Mouse (Mus musculus): ENCODE results near the gene Gm11569. TPM values are rescaled to one million over a fixed set of nuclear protein-coding genes. Genes with fewer than 3 reads are reported as not detected.

Gm11569 gene
- polyA plus RNA-seq, 1 experiment from 2014 or later, result not detected

DNA sequence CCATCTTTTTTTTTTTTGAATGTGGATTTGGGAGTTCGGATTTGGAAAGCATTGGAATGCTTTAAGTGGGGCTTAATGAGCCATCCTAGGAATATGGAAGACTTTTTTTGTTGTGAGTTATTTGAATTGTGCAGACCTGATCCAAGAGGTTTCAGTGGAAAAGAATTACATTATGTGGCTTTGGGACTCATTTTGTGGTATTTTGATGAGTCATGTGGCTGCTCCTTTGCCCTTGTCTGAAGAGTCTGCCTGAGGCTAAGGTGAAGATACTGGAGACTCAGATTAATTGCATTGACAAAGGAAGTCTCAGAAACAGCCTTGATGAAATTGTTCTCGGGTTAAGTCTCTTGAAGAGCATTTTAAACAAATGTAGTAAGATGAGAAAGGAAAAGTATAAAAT lies 30.3 kb downstream of the Gm11569 start:
- in situ Hi-C loops (cut with MboI; ENCODE audit: low pct_unique_long_range_greater_than_20kb), result loop anchor here (5.0 to 25.0 kb wide), 3 partner anchors 76 to 281 kb away; partner anchors contain the start of genes Gm14190, Krt23, Krtap1-4 and Krtap1-5
- TF ChIP-seq CTCF (IDR thresholded peaks at IDR 0.05), result no peak
- ChIA-PET POLR2A (no interaction called here), CTCF (no interaction called here)
- DNase-seq (ENCODE audit: low read depth, low spot score) (peak; percentile 68), ATAC-seq (peak; percentile 92)
- no peaks in the 10 kb centered on the region for H3K27me3 ChIP-seq

DNA sequence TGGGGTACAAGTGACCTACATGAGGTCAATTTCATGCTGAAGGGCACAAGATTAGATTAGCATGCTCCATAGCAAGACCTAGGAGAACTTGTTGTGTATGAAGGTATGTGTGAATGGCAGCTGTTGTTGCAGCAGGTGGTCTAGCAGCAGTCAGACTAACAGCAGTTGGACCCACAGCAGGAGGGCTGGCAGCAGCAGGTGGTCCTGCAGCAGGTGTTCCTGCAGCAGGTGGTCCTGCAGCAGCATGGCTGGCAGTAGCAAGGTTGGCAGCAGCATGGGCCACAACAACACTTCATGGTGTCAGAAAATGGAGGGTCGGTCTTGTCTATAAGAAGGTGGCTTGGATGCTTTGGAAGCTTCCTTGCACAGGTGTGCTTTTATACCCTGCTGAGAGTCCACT lies 39.9 kb downstream of the Gm11569 start:
- POLR2A ChIA-PET, result no interaction called here
- TF ChIP-seq CTCF (IDR thresholded peaks at IDR 0.05), result no peak
- DNase-seq (ENCODE audit: low read depth, low spot score), result no peak
- CTCF ChIA-PET, result no interaction called here
- ATAC-seq, result no peak
- in situ Hi-C loops (cut with MboI; ENCODE audit: low pct_unique_long_range_greater_than_20kb), result loop anchor here (25.0 kb wide), 1 partner anchor 272 kb away; the partner anchor contains the start of gene Krt23
- no peaks in the 10 kb centered on the region for H3K27me3 ChIP-seq

Other genes with a start within 250 kb of the Gm11569 start
- gene Krtap3-3, start 248.1 kb downstream of the Gm11569 start, polyA plus RNA-seq (2021), result not detected
- not detected for gene Krtap3-2, start 242.1 kb downstream of the Gm11569 start, polyA plus RNA-seq (2021)
- gene Gm11939, start 239.5 kb downstream of the Gm11569 start, polyA plus RNA-seq (2021), result not detected
- not detected for gene Krtap3-1, start 232.3 kb downstream of the Gm11569 start, polyA plus RNA-seq (2021)
- not detected for gene Krtap1-5, start 217.9 kb downstream of the Gm11569 start, polyA plus RNA-seq (2021)
- gene Krtap1-4, start 215.3 kb downstream of the Gm11569 start, polyA plus RNA-seq (2021), result not detected
- gene Krtap1-3, start 207.6 kb downstream of the Gm11569 start, polyA plus RNA-seq (2021), result not detected
- not detected for gene Krtap9-3, start 200.8 kb downstream of the Gm11569 start, polyA plus RNA-seq (2021)
- not detected for gene Gm11938, start 195.6 kb downstream of the Gm11569 start, polyA plus RNA-seq (2021)
- not detected for gene Gm11937, start 188.7 kb downstream of the Gm11569 start, polyA plus RNA-seq (2021)
- not detected for gene Krtap2-4, start 184.1 kb downstream of the Gm11569 start, polyA plus RNA-seq (2021)
- gene Gm11562, start 178.5 kb downstream of the Gm11569 start, polyA plus RNA-seq (2021), result not detected
- gene Krtap4-1, start 170.7 kb downstream of the Gm11569 start, polyA plus RNA-seq (2021), result not detected
- not detected for gene Krtap4-2, start 163.8 kb downstream of the Gm11569 start, polyA plus RNA-seq (2021)
- gene Krtap4-7, start 154.8 kb downstream of the Gm11569 start, polyA plus RNA-seq (2021), result not detected
- not detected for gene Gm11555, start 148.7 kb downstream of the Gm11569 start, polyA plus RNA-seq (2021)
- gene Gm11563, start 140.0 kb downstream of the Gm11569 start, polyA plus RNA-seq (2021), result not detected
- gene Krtap4-6, start 133.0 kb downstream of the Gm11569 start, polyA plus RNA-seq (2021), result not detected
- not detected for gene Gm14190, start 108.2 kb downstream of the Gm11569 start, polyA plus RNA-seq (2021)
- not detected for gene Gm14180, start 64.6 kb downstream of the Gm11569 start, polyA plus RNA-seq (2021)
- not detected for gene Gm11595, start 26.0 kb downstream of the Gm11569 start, polyA plus RNA-seq (2021)
- gene Krtap4-8, start 18.2 kb downstream of the Gm11569 start, polyA plus RNA-seq (2021), result 0.06 TPM
- not detected for gene Krtap4-9, start 13.7 kb downstream of the Gm11569 start, polyA plus RNA-seq (2021)
- gene Gm11596, start 5.5 kb downstream of the Gm11569 start, polyA plus RNA-seq (2021), result not detected
- gene Gm11554, start 5.5 kb upstream of the Gm11569 start, polyA plus RNA-seq (2021), result not detected
- gene Krtap4-13, start 11.0 kb upstream of the Gm11569 start, polyA plus RNA-seq (2021), result not detected
- not detected for gene Gm11564, start 16.7 kb upstream of the Gm11569 start, polyA plus RNA-seq (2021)
- not detected for gene 2300003K06Rik, start 39.1 kb upstream of the Gm11569 start, polyA plus RNA-seq (2021)
- gene Krtap4-16, start 52.7 kb upstream of the Gm11569 start, polyA plus RNA-seq (2021), result not detected
- not detected for gene Gm11568, start 59.0 kb upstream of the Gm11569 start, polyA plus RNA-seq (2021)
- not detected for gene Gm11559, start 65.5 kb upstream of the Gm11569 start, polyA plus RNA-seq (2021)
- not detected for gene Krtap9-1, start 74.5 kb upstream of the Gm11569 start, polyA plus RNA-seq (2021)
- not detected for gene Gm11567, start 80.3 kb upstream of the Gm11569 start, polyA plus RNA-seq (2021)
- not detected for gene Krtap31-1, start 109.0 kb upstream of the Gm11569 start, polyA plus RNA-seq (2021)
- not detected for gene Gm11565, start 115.8 kb upstream of the Gm11569 start, polyA plus RNA-seq (2021)
- gene Krtap31-2, start 137.4 kb upstream of the Gm11569 start, polyA plus RNA-seq (2021), result not detected
- not detected for gene Krtap9-5, start 149.5 kb upstream of the Gm11569 start, polyA plus RNA-seq (2021)
- not detected for gene Krtap29-1, start 180.1 kb upstream of the Gm11569 start, polyA plus RNA-seq (2021)
- not detected for gene Krtap16-1, start 187.7 kb upstream of the Gm11569 start, polyA plus RNA-seq (2021)
- not detected for gene Krtap17-1, start 195.1 kb upstream of the Gm11569 start, polyA plus RNA-seq (2021)
- not detected for gene Krt33a, start 217.3 kb upstream of the Gm11569 start, polyA plus RNA-seq (2021)
- 0.18 TPM for gene Krt33b, start 230.9 kb upstream of the Gm11569 start, polyA plus RNA-seq (2021)
- not detected for gene Krt34, start 242.6 kb upstream of the Gm11569 start, polyA plus RNA-seq (2021)